Mouse (Mus musculus) intestine, embryonic 15.5 days (tissue): Measurements from ENCODE around the gene Serpina3b. TPM values are rescaled to one million over a fixed set of nuclear protein-coding genes. Genes with fewer than 3 reads are reported as not detected.
"Not testable (repeated sequence)": the region's sequence is repeated elsewhere in the genome, so short reads cannot be mapped to it uniquely, and the experiment has no call there.

Experiments
- ATAC-seq: fragments of 200-750 bp; cut with Nextera tagmentation; 2 replicates; pipeline ENCODE4 v1.8.0; 2017; ENCODE audit warnings: moderate TSS enrichment, moderate library complexity
- H3K27ac ChIP-seq: fragments of 300-500 bp; sonication (generic); 2 replicates; pipeline ENCODE4 v1.5.1; 2015; ENCODE audit warnings: mild to moderate bottlenecking, inconsistent platforms
- H3K27me3 ChIP-seq: fragments of 300-500 bp; sonication (generic); replicated peaks from 2 replicates; pipeline ENCODE4 v1.6.1; 2015; ENCODE audit warnings: inconsistent platforms
- H3K36me3 ChIP-seq: fragments of 300-500 bp; sonication (generic); 2 replicates; pipeline ENCODE4 v1.6.1; 2015; ENCODE audit warnings: inconsistent platforms
- H3K4me1 ChIP-seq: fragments of 300-500 bp; sonication (generic); replicated peaks from 2 replicates; pipeline ENCODE4 v1.6.1; 2015; ENCODE audit warnings: inconsistent platforms
- H3K4me2 ChIP-seq: fragments of 300-500 bp; sonication (generic); replicated peaks from 2 replicates; pipeline ENCODE4 v1.6.1; 2015; ENCODE audit warnings: mild to moderate bottlenecking, inconsistent platforms
- H3K4me3 ChIP-seq: fragments of 300-500 bp; sonication (generic); replicated peaks from 2 replicates; pipeline ENCODE4 v1.5.1; 2015; ENCODE audit warnings: inconsistent platforms
- H3K9ac ChIP-seq: fragments of 300-500 bp; sonication (generic); 2 replicates; pipeline ENCODE4 v1.6.1; 2015; ENCODE audit warnings: inconsistent platforms
- H3K9me3 ChIP-seq: fragments of 300-500 bp; sonication (generic); 2 replicates; pipeline ENCODE4 v1.6.1; 2016; ENCODE audit warnings: inconsistent platforms
- WGBS: fragments of 180-500 bp; shearing (Covaris S2); methylation state at CpG from one replicate; pipeline ENCODE4 v1.1.7; 2015; 5-methylcytosine and 5-hydroxymethylcytosine counted together
- polyA plus RNA-seq: library from polyadenylated mRNA; unstranded; fragments of >200 nt; fragmentation: Nextera tagmentation; extraction: Ambion mirVana; gene quantifications from 2 replicates; pipeline ENCODE4 v1.2.1, GENCODE M21; 2015

Serpina3b gene
- not detected in 2 replicates for polyA plus RNA-seq

GRCm38 (mm10) chr12:104127696-104128095 lies at the start of gene Serpina3b:
Gene Serpina3b, plus strand, starts transcription at chr12:104127996.
- Histone ChIP-seq H3K4me3 (no peak within 1 kb of the TSS), H3K36me3 (no peaks in the 10 kb centered on the region), H3K27ac (no peak within 1 kb of the TSS), H3K4me1 (no peaks in the 10 kb centered on the region), H3K9ac (no peak within 1 kb of the TSS), H3K27me3 (no peaks in the 10 kb centered on the region), H3K9me3 (no peaks in the 10 kb centered on the region), H3K4me2 (no peak within 1 kb of the TSS)
- WGBS = 72% methylated on average over 5 of the region's 5 CpGs
- no peak for ATAC-seq

- Histone ChIP-seq H3K36me3 (no peaks in the 10 kb centered on the region), H3K4me2 (no peak overlapping the region), H3K27me3 (no peaks in the 10 kb centered on the region), H3K27ac (no peak overlapping the region), H3K4me3 (no peak overlapping the region), H3K9ac (no peak overlapping the region), H3K9me3 (no peaks in the 10 kb centered on the region), H3K4me1 (no peaks in the 10 kb centered on the region)
- WGBS = 79% methylated on average over 2 of the region's 2 CpGs
- no peak for ATAC-seq
Observed at GRCm38 (mm10) chr12:104090119-104090518, 37.7 kb upstream of the Serpina3b start.

- 82% methylated on average over 1 of the region's 1 CpGs for WGBS
- ATAC-seq = no peak
- no peak overlapping the region for H3K4me2 ChIP-seq
- H3K4me3 ChIP-seq = no peak overlapping the region
- no peaks in the 10 kb centered on the region for H3K9me3 ChIP-seq
- H3K36me3 ChIP-seq = no peaks in the 10 kb centered on the region
- H3K9ac ChIP-seq = no peak overlapping the region
- H3K27ac ChIP-seq = no peak overlapping the region
- no peaks in the 10 kb centered on the region for H3K27me3 ChIP-seq
- H3K4me1 ChIP-seq = no peaks in the 10 kb centered on the region
Observed at GRCm38 (mm10) chr12:104091303-104091702, 36.5 kb upstream of the Serpina3b start.

GRCm38 (mm10) chr12:104100768-104101167 lies 27.0 kb upstream of the Serpina3b start, which contains the start of gene Serpina5:
Gene Serpina5, plus strand, starts transcription at chr12:104101113.
- no peak within 1 kb of the TSS for H3K4me2 ChIP-seq
- WGBS = 80% methylated on average over 6 of the region's 6 CpGs
- H3K9ac ChIP-seq = no peak within 1 kb of the TSS
- H3K4me1 ChIP-seq = no peaks in the 10 kb centered on the region
- H3K27me3 ChIP-seq = no peaks in the 10 kb centered on the region
- no peak within 1 kb of the TSS for H3K4me3 ChIP-seq
- no peak within 1 kb of the TSS for H3K27ac ChIP-seq
- H3K9me3 ChIP-seq = no peaks in the 10 kb centered on the region
- no peak for ATAC-seq
- no peaks in the 10 kb centered on the region for H3K36me3 ChIP-seq

GRCm38 (mm10) chr12:104105847-104106246 lies 21.9 kb upstream of the Serpina3b start:
- Histone ChIP-seq H3K27ac (no peak overlapping the region), H3K9me3 (no peaks in the 10 kb centered on the region), H3K27me3 (no peaks in the 10 kb centered on the region), H3K36me3 (no peaks in the 10 kb centered on the region), H3K4me3 (no peak overlapping the region), H3K4me1 (no peaks in the 10 kb centered on the region), H3K9ac (no peak overlapping the region), H3K4me2 (no peak overlapping the region)
- no peak for ATAC-seq

GRCm38 (mm10) chr12:104106919-104107318 lies 20.9 kb upstream of the Serpina3b start:
- H3K4me3 ChIP-seq = no peak overlapping the region
- H3K4me2 ChIP-seq = no peak overlapping the region
- no peak overlapping the region for H3K27ac ChIP-seq
- ATAC-seq = no peak
- H3K9ac ChIP-seq = no peak overlapping the region
- no peaks in the 10 kb centered on the region for H3K4me1 ChIP-seq
- no peaks in the 10 kb centered on the region for H3K36me3 ChIP-seq
- no peaks in the 10 kb centered on the region for H3K9me3 ChIP-seq
- no peaks in the 10 kb centered on the region for H3K27me3 ChIP-seq

GRCm38 (mm10) chr12:104108507-104108906 lies 19.3 kb upstream of the Serpina3b start:
- no peak for ATAC-seq
- Histone ChIP-seq H3K27me3 (no peaks in the 10 kb centered on the region), H3K4me3 (no peak overlapping the region), H3K4me2 (no peak overlapping the region), H3K27ac (no peak overlapping the region), H3K9me3 (no peaks in the 10 kb centered on the region), H3K36me3 (no peaks in the 10 kb centered on the region), H3K4me1 (no peaks in the 10 kb centered on the region), H3K9ac (no peak overlapping the region)
- WGBS = 75% methylated on average over 2 of the region's 2 CpGs

GRCm38 (mm10) chr12:104112333-104112732 lies 15.5 kb upstream of the Serpina3b start, which contains the start of gene Serpina3a:
Gene Serpina3a, plus strand, starts transcription at chr12:104112724.
- H3K36me3 ChIP-seq, H3K27me3 ChIP-seq, H3K27ac ChIP-seq, ATAC-seq, H3K4me1 ChIP-seq, H3K4me3 ChIP-seq, H3K4me2 ChIP-seq, H3K9me3 ChIP-seq, H3K9ac ChIP-seq: not testable (repeated sequence)
- 91% methylated on average over 11 of the region's 11 CpGs for WGBS

GRCm38 (mm10) chr12:104114921-104115579 lies 12.7 kb upstream of the Serpina3b start:
- no peak for ATAC-seq
- H3K4me3 ChIP-seq = no peak overlapping the region
- H3K4me1 ChIP-seq = no peaks in the 10 kb centered on the region
- no peaks in the 10 kb centered on the region for H3K36me3 ChIP-seq
- no peaks in the 10 kb centered on the region for H3K9me3 ChIP-seq
- H3K4me2 ChIP-seq = no peak overlapping the region
- H3K27ac ChIP-seq = no peak overlapping the region
- no peaks in the 10 kb centered on the region for H3K27me3 ChIP-seq
- WGBS = 46% methylated on average over 3 of the region's 3 CpGs
- H3K9ac ChIP-seq = no peak overlapping the region

- H3K9me3 ChIP-seq = no peaks in the 10 kb centered on the region
- 82% methylated on average over 1 of the region's 1 CpGs for WGBS
- no peak for ATAC-seq
Observed at GRCm38 (mm10) chr12:104123097-104123496, 4.7 kb upstream of the Serpina3b start.

GRCm38 (mm10) chr12:104123996-104124395 lies 3.8 kb upstream of the Serpina3b start:
- H3K27ac ChIP-seq = no peak overlapping the region
- no peak overlapping the region for H3K9ac ChIP-seq
- WGBS = 77% methylated on average over 2 of the region's 2 CpGs
- no peak overlapping the region for H3K4me2 ChIP-seq
- H3K4me3 ChIP-seq = no peak overlapping the region
- no peak for ATAC-seq
- no peaks in the 10 kb centered on the region for H3K4me1 ChIP-seq
- no peaks in the 10 kb centered on the region for H3K36me3 ChIP-seq
- no peaks in the 10 kb centered on the region for H3K27me3 ChIP-seq
- H3K9me3 ChIP-seq = no peaks in the 10 kb centered on the region

More at GRCm38 (mm10) chr12:104123097-104123496, 4.7 kb upstream of the Serpina3b start:
- H3K9ac ChIP-seq = no peak overlapping the region
- no peaks in the 10 kb centered on the region for H3K4me1 ChIP-seq
- no peaks in the 10 kb centered on the region for H3K27me3 ChIP-seq
- no peaks in the 10 kb centered on the region for H3K36me3 ChIP-seq
- no peak overlapping the region for H3K4me3 ChIP-seq
- no peak overlapping the region for H3K4me2 ChIP-seq
- H3K27ac ChIP-seq = no peak overlapping the region

GRCm38 (mm10) chr12:104125021-104125560 lies 2.7 kb upstream of the Serpina3b start:
- Histone ChIP-seq H3K36me3 (no peaks in the 10 kb centered on the region), H3K4me3 (no peak overlapping the region), H3K27ac (no peak overlapping the region), H3K9ac (no peak overlapping the region), H3K4me2 (no peak overlapping the region), H3K4me1 (no peaks in the 10 kb centered on the region), H3K9me3 (no peaks in the 10 kb centered on the region), H3K27me3 (no peaks in the 10 kb centered on the region)
- no peak for ATAC-seq
- WGBS = 74% methylated on average over 5 of the region's 5 CpGs

- Histone ChIP-seq H3K36me3 (no peaks in the 10 kb centered on the region), H3K4me1 (no peaks in the 10 kb centered on the region), H3K27me3 (no peaks in the 10 kb centered on the region), H3K9me3 (no peaks in the 10 kb centered on the region), H3K9ac (no peak overlapping the region), H3K27ac (no peak overlapping the region), H3K4me3 (no peak overlapping the region), H3K4me2 (no peak overlapping the region)
- ATAC-seq = no peak
Observed at GRCm38 (mm10) chr12:104131041-104131440, 3.2 kb downstream of the Serpina3b start.
